In genomic region chr2:31637807-31638206, GRCm38 (mm10) we compare ENCODE assay signal across 10 mouse cellular contexts. TPM values are rescaled to one million over a fixed set of nuclear protein-coding genes. Genes with fewer than 3 reads are reported as not detected.
DNase-seq lines count a peak whose midpoint lies in the region; ATAC-seq and TF ChIP-seq lines count a peak whose summit lies in the region.
"Had no signal": no experiment of that assay in that cellular context is flagged by ENCODE, and none has a peak within 500 bp of the region (broad histone marks: within the 10 kb centered on the region; RNA-seq: fewer than 3 reads in every experiment).

No protein-coding gene starts in this region.

- H3K27ac ChIP-seq in intestine, embryonic 14.5 days (ENCODE audit: low read depth): no peak overlapping the region
- no peak overlapping the region for H3K27ac ChIP-seq in intestine, embryonic 16.5 days (ENCODE audit: low read length)
- no peak overlapping the region for H3K27ac ChIP-seq in forebrain, embryonic 14.5 days (ENCODE audit: low read depth, low read length)
- no peak overlapping the region for H3K27ac ChIP-seq in kidney, postnatal 0 days
- no peak overlapping the region for H3K27ac ChIP-seq in midbrain, embryonic 15.5 days

- peak; percentile 56 for TF ChIP-seq CTCF in kidney, postnatal 0 days (IDR thresholded peaks at IDR 0.05; ENCODE audit: low read depth)

- no peaks in the 10 kb centered on the region for H3K9me3 ChIP-seq in intestine, embryonic 14.5 days (ENCODE audit: control insufficient read depth, low read length)
- no peaks in the 10 kb centered on the region for H3K9me3 ChIP-seq in intestine, embryonic 16.5 days (ENCODE audit: control insufficient read depth, low read length)
- no peaks in the 10 kb centered on the region for H3K9me3 ChIP-seq in forebrain, embryonic 14.5 days (replicated peaks; ENCODE audit: control insufficient read depth, low read length)
- H3K9me3 ChIP-seq in kidney, postnatal 0 days (replicated peaks; ENCODE audit: low read length): no peaks in the 10 kb centered on the region
- H3K9me3 ChIP-seq in midbrain, embryonic 15.5 days: no peaks in the 10 kb centered on the region

- no peak overlapping the region for H3K4me2 ChIP-seq in intestine, embryonic 14.5 days (ENCODE audit: low read length)
- no peak overlapping the region for H3K4me2 ChIP-seq in intestine, embryonic 16.5 days (ENCODE audit: low read depth, low read length)
- peak overlapping the region; percentile 56 for H3K4me2 ChIP-seq in forebrain, embryonic 14.5 days (ENCODE audit: low read length)
- H3K4me2 ChIP-seq in kidney, postnatal 0 days (ENCODE audit: low read length): no peak overlapping the region
- peak overlapping the region; percentile 45 for H3K4me2 ChIP-seq in midbrain, embryonic 15.5 days

- under 1% methylated on average over 22 of the region's 22 CpGs for WGBS in intestine, embryonic 14.5 days
- 1% methylated on average over 22 of the region's 22 CpGs for WGBS in intestine, embryonic 16.5 days
- 0% methylated on average over 22 of the region's 22 CpGs for WGBS in forebrain, embryonic 14.5 days
- 1% methylated on average over 22 of the region's 22 CpGs for WGBS in kidney, postnatal 0 days
- WGBS in midbrain, embryonic 15.5 days: under 1% methylated on average over 22 of the region's 22 CpGs

- no peak overlapping the region for H3K9ac ChIP-seq in intestine, embryonic 14.5 days (ENCODE audit: low read length)
- H3K9ac ChIP-seq in intestine, embryonic 16.5 days (ENCODE audit: low read depth, low read length): no peak overlapping the region
- H3K9ac ChIP-seq in forebrain, embryonic 14.5 days (ENCODE audit: low read length): peak overlapping the region; percentile 35; the same call in 1 of the 2 replicates
- H3K9ac ChIP-seq in kidney, postnatal 0 days (ENCODE audit: low read depth, low read length): no peak overlapping the region
- no peak overlapping the region; the same call in 1 of the 2 replicates for H3K9ac ChIP-seq in midbrain, embryonic 15.5 days

- peak; percentile 81 for DNase-seq in intestine, embryonic 14.5 days (ENCODE audit: low spot score)
- DNase-seq in adrenal gland, postnatal 10 days: peak; percentile 76
- peak; percentile 58 for DNase-seq in forebrain, embryonic 14.5 days (ENCODE audit: low spot score)
- DNase-seq in kidney, postnatal 0 days (ENCODE audit: low spot score): peak; percentile 73
- no peak for DNase-seq in layer of hippocampus, postnatal 14 days (ENCODE audit: low spot score in 2 of 2)

- no peaks in the 10 kb centered on the region for H3K36me3 ChIP-seq in intestine, embryonic 14.5 days (ENCODE audit: control insufficient read depth, insufficient read depth, low read length)
- no peaks in the 10 kb centered on the region for H3K36me3 ChIP-seq in intestine, embryonic 16.5 days (ENCODE audit: control insufficient read depth, insufficient read depth, low read length)
- no peaks in the 10 kb centered on the region for H3K36me3 ChIP-seq in forebrain, embryonic 14.5 days (ENCODE audit: control insufficient read depth, insufficient read depth, low read length)
- no peaks in the 10 kb centered on the region for H3K36me3 ChIP-seq in kidney, postnatal 0 days (ENCODE audit: insufficient read depth, low read length)
- no peaks in the 10 kb centered on the region for H3K36me3 ChIP-seq in midbrain, embryonic 15.5 days (replicated peaks)
- H3K36me3 ChIP-seq: G1E had no signal

- peaks cover 15% of the 10 kb centered on the region for H3K4me1 ChIP-seq in intestine, embryonic 14.5 days (replicated peaks; ENCODE audit: control insufficient read depth, insufficient read depth, low read length)
- H3K4me1 ChIP-seq in intestine, embryonic 16.5 days (ENCODE audit: control insufficient read depth, insufficient read depth, low read length): peaks cover 24% of the 10 kb centered on the region
- peaks cover 35% of the 10 kb centered on the region for H3K4me1 ChIP-seq in forebrain, embryonic 14.5 days (ENCODE audit: control insufficient read depth, insufficient read depth, low read length)
- peaks cover 11% of the 10 kb centered on the region; the same call in 1 of the 2 replicates for H3K4me1 ChIP-seq in kidney, postnatal 0 days (replicated peaks; ENCODE audit: insufficient read depth, low read length)
- H3K4me1 ChIP-seq in midbrain, embryonic 15.5 days: peaks cover 56% of the 10 kb centered on the region

- ATAC-seq in intestine, embryonic 14.5 days (replicated peaks; ENCODE audit: low FRiP score, low TSS enrichment, low read depth): no peak
- ATAC-seq in intestine, embryonic 16.5 days: no peak
- ATAC-seq in forebrain, embryonic 14.5 days: no peak
- no peak for ATAC-seq in kidney, postnatal 0 days (replicated peaks; ENCODE audit: low FRiP score, low read depth)
- ATAC-seq in midbrain, embryonic 15.5 days (replicated peaks): no peak
- ATAC-seq in granulocyte monocyte progenitor cell, adult 5-6 weeks (replicated peaks; ENCODE audit: poor library complexity, severe bottlenecking): no peak

- H3K27me3 ChIP-seq in intestine, embryonic 14.5 days (replicated peaks; ENCODE audit: control insufficient read depth, insufficient read depth, low read length): peaks cover 100% of the 10 kb centered on the region
- peaks cover 99% of the 10 kb centered on the region for H3K27me3 ChIP-seq in intestine, embryonic 16.5 days (replicated peaks; ENCODE audit: control insufficient read depth, insufficient read depth, low read length)
- H3K27me3 ChIP-seq in forebrain, embryonic 14.5 days (replicated peaks; ENCODE audit: control insufficient read depth, insufficient read depth, low read length): peaks cover 94% of the 10 kb centered on the region
- H3K27me3 ChIP-seq in kidney, postnatal 0 days (ENCODE audit: insufficient read depth, low read length): peaks cover 92% of the 10 kb centered on the region
- H3K27me3 ChIP-seq in midbrain, embryonic 15.5 days (replicated peaks): peaks cover 96% of the 10 kb centered on the region

- no peak overlapping the region for H3K4me3 ChIP-seq in intestine, embryonic 14.5 days (ENCODE audit: low read depth, low read length)
- H3K4me3 ChIP-seq in intestine, embryonic 16.5 days (ENCODE audit: low read length): no peak overlapping the region
- H3K4me3 ChIP-seq in forebrain, embryonic 14.5 days (ENCODE audit: low read depth, low read length): peak overlapping the region; percentile 27; the same call in 1 of the 2 replicates
- H3K4me3 ChIP-seq in kidney, postnatal 0 days (replicated peaks; ENCODE audit: low read depth, low read length): no peak overlapping the region
- peak overlapping the region; percentile 19 for H3K4me3 ChIP-seq in midbrain, embryonic 15.5 days
- H3K4me3 ChIP-seq: myocyte had no signal

RNA-seq across cellular contexts. Expression of gene Prdm12, which starts 2.0 kb away (rescaled TPM):
- polyA plus RNA-seq in intestine, embryonic 14.5 days (2014; fragmentation: Nextera tagmentation; extraction: Ambion mirVana): not detected in 2 replicates
- polyA plus RNA-seq in intestine, embryonic 16.5 days (2015; fragmentation: Nextera tagmentation; extraction: Ambion mirVana): not detected in 2 replicates
- total RNA-seq in adrenal gland, postnatal 10 days (2021): not detected
- polyA plus RNA-seq in forebrain, embryonic 14.5 days (2014; fragmentation: Nextera tagmentation; extraction: Ambion mirVana): 0.83 and 1.3 TPM in 2 replicates
- polyA plus RNA-seq in kidney, postnatal 0 days (2015; fragmentation: Nextera tagmentation; extraction: Ambion mirVana): not detected in 2 replicates
- 5.4 and 5.9 TPM in 2 replicates for polyA plus RNA-seq in midbrain, embryonic 15.5 days (2015; fragmentation: Nextera tagmentation; extraction: Ambion mirVana)
- total RNA-seq in granulocyte monocyte progenitor cell, adult 5-6 weeks (2014; fragmentation: Nextera tagmentation): not detected in 2 replicates
- total RNA-seq in granulocyte monocyte progenitor cell, adult 5-6 weeks (2017): not detected in 2 replicates
- under 1 TPM; 0.19 to 0.46 TPM for total RNA-seq in layer of hippocampus, postnatal 14 days (2021)
- polyA plus RNA-seq: G1E, myocyte had no signal

RNA-seq across cellular contexts. Expression of gene Exosc2, which starts 32.7 kb away (rescaled TPM):
- 65.4 and 70.7 TPM in 2 replicates for polyA plus RNA-seq in intestine, embryonic 14.5 days (2014; fragmentation: Nextera tagmentation; extraction: Ambion mirVana)
- polyA plus RNA-seq in intestine, embryonic 16.5 days (2015; fragmentation: Nextera tagmentation; extraction: Ambion mirVana): 51.3 and 64.3 TPM in 2 replicates
- 10 to 100 TPM; 20.9 to 23.0 TPM for total RNA-seq in adrenal gland, postnatal 10 days (2021)
- 32.0 and 33.4 TPM in 2 replicates for polyA plus RNA-seq in forebrain, embryonic 14.5 days (2014; fragmentation: Nextera tagmentation; extraction: Ambion mirVana)
- polyA plus RNA-seq in kidney, postnatal 0 days (2015; fragmentation: Nextera tagmentation; extraction: Ambion mirVana): 35.9 and 41.8 TPM in 2 replicates
- polyA plus RNA-seq in midbrain, embryonic 15.5 days (2015; fragmentation: Nextera tagmentation; extraction: Ambion mirVana): 40.3 and 46.0 TPM in 2 replicates
- 58.1 and 68.7 TPM in 2 replicates for total RNA-seq in granulocyte monocyte progenitor cell, adult 5-6 weeks (2014; fragmentation: Nextera tagmentation)
- 59.2 and 59.7 TPM in 2 replicates for total RNA-seq in granulocyte monocyte progenitor cell, adult 5-6 weeks (2017)
- total RNA-seq in layer of hippocampus, postnatal 14 days (2021): 10 to 100 TPM; 17.9 TPM

RNA-seq across cellular contexts. Expression of gene Abl1, which starts 50.4 kb away (rescaled TPM):
- polyA plus RNA-seq in intestine, embryonic 14.5 days (2014; fragmentation: Nextera tagmentation; extraction: Ambion mirVana): 48.1 and 49.8 TPM in 2 replicates
- 25.1 and 26.2 TPM in 2 replicates for polyA plus RNA-seq in intestine, embryonic 16.5 days (2015; fragmentation: Nextera tagmentation; extraction: Ambion mirVana)
- total RNA-seq in adrenal gland, postnatal 10 days (2021): 10 to 100 TPM; 54.7 to 73.2 TPM
- polyA plus RNA-seq in forebrain, embryonic 14.5 days (2014; fragmentation: Nextera tagmentation; extraction: Ambion mirVana): 19.6 and 22.9 TPM in 2 replicates
- 24.1 and 26.5 TPM in 2 replicates for polyA plus RNA-seq in kidney, postnatal 0 days (2015; fragmentation: Nextera tagmentation; extraction: Ambion mirVana)
- 21.7 and 22.0 TPM in 2 replicates for polyA plus RNA-seq in midbrain, embryonic 15.5 days (2015; fragmentation: Nextera tagmentation; extraction: Ambion mirVana)
- total RNA-seq in granulocyte monocyte progenitor cell, adult 5-6 weeks (2014; fragmentation: Nextera tagmentation): 41.9 and 65.4 TPM in 2 replicates
- 21.0 and 24.5 TPM in 2 replicates for total RNA-seq in granulocyte monocyte progenitor cell, adult 5-6 weeks (2017)
- 10 to 100 TPM; 45.4 to 49.3 TPM for total RNA-seq in layer of hippocampus, postnatal 14 days (2021)

Comparison
In these comparisons a context has a peak if more than half of its experiments do, and no peak if none do; other contexts are left out.
1. DNase-seq: peak in intestine, embryonic 14.5 days (single experiment), adrenal gland, postnatal 10 days (single experiment), forebrain, embryonic 14.5 days (single experiment) and kidney, postnatal 0 days (single experiment); none in layer of hippocampus, postnatal 14 days (0 of 2).
2. H3K4me2 ChIP-seq: peak in forebrain, embryonic 14.5 days (single experiment) and midbrain, embryonic 15.5 days (single experiment); none in intestine, embryonic 14.5 days (single experiment), intestine, embryonic 16.5 days (single experiment) and kidney, postnatal 0 days (single experiment).
3. H3K4me3 ChIP-seq: peak in forebrain, embryonic 14.5 days (single experiment) and midbrain, embryonic 15.5 days (single experiment); none in intestine, embryonic 14.5 days (single experiment), intestine, embryonic 16.5 days (single experiment) and kidney, postnatal 0 days (single experiment).